Mouse (Mus musculus): ENCODE data around the gene Fga. TPM values are rescaled to one million over a fixed set of nuclear protein-coding genes. Genes with fewer than 3 reads are reported as not detected.

The Fga gene
- polyA plus RNA-seq, 1 experiment from 2014 or later: 3.9 TPM

GRCm38 (mm10) chr3:83076563-83076962 lies 50.7 kb downstream of the Fga start:
- no peaks in the 10 kb centered on the region for H3K36me3 ChIP-seq (ENCODE audit: control insufficient read depth, insufficient read depth, low read length)
- no peaks in the 10 kb centered on the region for H3K9me3 ChIP-seq (ENCODE audit: control insufficient read depth, low read length)
- DNase-seq (ENCODE audit: low spot score): no peak
- no peaks in the 10 kb centered on the region for H3K27me3 ChIP-seq (ENCODE audit: control insufficient read depth, insufficient read depth, low read length)
- H3K4me3 ChIP-seq (ENCODE audit: low read depth, low read length): no peak overlapping the region
- H3K4me1 ChIP-seq (replicated peaks; ENCODE audit: control insufficient read depth, insufficient read depth): no peaks in the 10 kb centered on the region
- H3K4me2 ChIP-seq (replicated peaks; ENCODE audit: low read depth): no peak overlapping the region
- no peak for TF ChIP-seq CTCF (IDR thresholded peaks at IDR 0.05; ENCODE audit: low read depth)
- TF ChIP-seq EP300 (optimal IDR thresholded peaks at IDR 0.05): no peak
- H3K9ac ChIP-seq (ENCODE audit: low read length): no peak overlapping the region
- 38% methylated on average over 2 of the region's 3 CpGs for WGBS
- H3K27ac ChIP-seq (replicated peaks): no peak overlapping the region
- no peak for ATAC-seq (ENCODE audit: low FRiP score, low TSS enrichment)

- TF ChIP-seq EP300 (optimal IDR thresholded peaks at IDR 0.05) (no peak), CTCF (IDR thresholded peaks at IDR 0.05; ENCODE audit: low read depth) (peak; percentile 98)
- H3K4me2 ChIP-seq (replicated peaks; ENCODE audit: low read depth): peak overlapping the region; percentile 49
- H3K27ac ChIP-seq (replicated peaks): no peak overlapping the region
- no peaks in the 10 kb centered on the region for H3K4me1 ChIP-seq (replicated peaks; ENCODE audit: control insufficient read depth, insufficient read depth)
- no peaks in the 10 kb centered on the region for H3K9me3 ChIP-seq (ENCODE audit: control insufficient read depth, low read length)
- DNase-seq (ENCODE audit: low spot score): peak; percentile 67
- no peaks in the 10 kb centered on the region for H3K36me3 ChIP-seq (ENCODE audit: control insufficient read depth, insufficient read depth, low read length)
- H3K27me3 ChIP-seq (ENCODE audit: control insufficient read depth, insufficient read depth, low read length): no peaks in the 10 kb centered on the region
- under 1% methylated on average over 11 of the region's 11 CpGs for WGBS
- peak overlapping the region; percentile 32 for H3K4me3 ChIP-seq (ENCODE audit: low read depth, low read length)
- H3K9ac ChIP-seq (ENCODE audit: low read length): 0 out of 2 replicates have a peak overlapping the region, but pooled peaks have one; percentile 14
- peak; percentile 65 for ATAC-seq (ENCODE audit: low FRiP score, low TSS enrichment)
Measured at GRCm38 (mm10) chr3:83080567-83081055, 54.7 kb downstream of the Fga start.

Other genes with a start within 250 kb of the Fga start
- gene Rbm46, start 149.6 kb upstream of the Fga start, polyA plus RNA-seq (2015; fragmentation: Nextera tagmentation; extraction: Ambion mirVana): 1.2 and 1.5 TPM in 2 replicates
- gene Lrat, start 122.1 kb upstream of the Fga start, polyA plus RNA-seq (2015; fragmentation: Nextera tagmentation; extraction: Ambion mirVana): 0.02 and 0.05 TPM in 2 replicates
- gene Fgg, start 18.4 kb upstream of the Fga start, polyA plus RNA-seq (2015; fragmentation: Nextera tagmentation; extraction: Ambion mirVana): 4.6 and 11.2 TPM in 2 replicates
- gene Fgb, start 23.8 kb downstream of the Fga start, polyA plus RNA-seq (2015; fragmentation: Nextera tagmentation; extraction: Ambion mirVana): 2.8 and 6.1 TPM in 2 replicates
- 43.7 and 44.6 TPM in 2 replicates for gene Plrg1, start 29.4 kb downstream of the Fga start, polyA plus RNA-seq (2015; fragmentation: Nextera tagmentation; extraction: Ambion mirVana)
- gene Dchs2, start 101.9 kb downstream of the Fga start, polyA plus RNA-seq (2015; fragmentation: Nextera tagmentation; extraction: Ambion mirVana): 0.35 and 0.53 TPM in 2 replicates